Mouse (Mus musculus) small intestine, adult 10 weeks (tissue): ENCODE results near the gene Chchd4. TPM values are rescaled to one million over a fixed set of nuclear protein-coding genes. Genes with fewer than 3 reads are reported as not detected.

Source experiments
- polyA plus RNA-seq: library from polyadenylated mRNA; stranded (reverse); fragments of 350-450 nt; fragmentation: Illumina TruSeq; extraction: RNeasy Lipid Tissue Mini Kit (QIAGEN cat#74804); gene quantifications from one replicate; pipeline ENCODE4 v1.2.3, GENCODE M21; 2014; ENCODE audit warnings: low replicate concordance

Chchd4 gene
- 12.3 TPM for polyA plus RNA-seq

GRCm38 (mm10) chr6:91472868-91473804 lies at the start of gene Chchd4, which contains the start of gene Tmem43:
Chchd4 (minus strand) TSS chr6:91473546.
Tmem43 (plus strand) TSS chr6:91473703.

GRCm38 (mm10) chr6:91515545-91516449 lies 42.5 kb upstream of the Chchd4 start, which contains the start of the genes Xpc and Lsm3:
Xpc (minus strand) TSS chr6:91515888.
Lsm3 (plus strand) TSS chr6:91515928.

Other genes with a start within 250 kb of the Chchd4 start
- gene Wnt7a, start 62.2 kb downstream of the Chchd4 start, polyA plus RNA-seq: not detected
- 6.6 TPM for gene Tmem43, start 157 bp upstream of the Chchd4 start, polyA plus RNA-seq
- 2.4 TPM for gene Xpc, start 42.3 kb upstream of the Chchd4 start, polyA plus RNA-seq
- 91.4 TPM for gene Lsm3, start 42.4 kb upstream of the Chchd4 start, polyA plus RNA-seq
- 70.4 TPM for gene Slc6a6, start 210.5 kb upstream of the Chchd4 start, polyA plus RNA-seq